Mouse (Mus musculus) retina, postnatal 7 days (tissue): Measurements from ENCODE around the gene Foxl2.

ENCODE experiments used
- DNase-seq: peaks from one replicate; pipeline ENCODE4 v3.0.0-alpha.2; 2012; ENCODE audit warnings: low read depth, low spot score

Foxl2 gene

GRCm38 (mm10) chr9:98955103-98955715 is at the start of gene Foxl2:
Gene Foxl2 (plus strand): TSS chr9:98955288.
- no peak for DNase-seq

GRCm38 (mm10) chr9:98920629-98921523 is 34.2 kb upstream of the Foxl2 start:
- DNase-seq = no peak

- no peak for DNase-seq
Observed at GRCm38 (mm10) chr9:98923119-98923518, 32.0 kb upstream of the Foxl2 start.

- no peak for DNase-seq
Observed at GRCm38 (mm10) chr9:98924183-98924582, 30.9 kb upstream of the Foxl2 start.

GRCm38 (mm10) chr9:98929496-98929895 is 25.6 kb upstream of the Foxl2 start:
- DNase-seq = no peak

- DNase-seq = no peak
Observed at GRCm38 (mm10) chr9:98932931-98933330, 22.2 kb upstream of the Foxl2 start.

- DNase-seq = no peak
Observed at GRCm38 (mm10) chr9:98935190-98935909, 19.7 kb upstream of the Foxl2 start.

GRCm38 (mm10) chr9:98939290-98939689 is 15.8 kb upstream of the Foxl2 start:
- DNase-seq = no peak

GRCm38 (mm10) chr9:98952171-98953050 is 2.7 kb upstream of the Foxl2 start:
- no peak for DNase-seq

- DNase-seq = no peak
Observed at GRCm38 (mm10) chr9:98953291-98953690, 1.8 kb upstream of the Foxl2 start.

GRCm38 (mm10) chr9:98953830-98954229 is 1.3 kb upstream of the Foxl2 start:
- no peak for DNase-seq

- no peak for DNase-seq
Observed at GRCm38 (mm10) chr9:98954391-98955102, 541 bp upstream of the Foxl2 start.

GRCm38 (mm10) chr9:98955716-98956224 is 682 bp downstream of the Foxl2 start:
- DNase-seq = no peak

GRCm38 (mm10) chr9:98956591-98957381 is 1.7 kb downstream of the Foxl2 start:
- DNase-seq = no peak

- no peak for DNase-seq
Observed at GRCm38 (mm10) chr9:98957751-98958351, 2.8 kb downstream of the Foxl2 start.

GRCm38 (mm10) chr9:98958628-98959027 is 3.5 kb downstream of the Foxl2 start:
- DNase-seq = no peak

- no peak for DNase-seq
Observed at GRCm38 (mm10) chr9:98959851-98960250, 4.8 kb downstream of the Foxl2 start.

GRCm38 (mm10) chr9:98960348-98960747 is 5.3 kb downstream of the Foxl2 start:
- DNase-seq = no peak
